Mouse (Mus musculus) gastrocnemius, adult 2 months (tissue): ENCODE results near the gene Syt2. TPM values are rescaled to one million over a fixed set of nuclear protein-coding genes. Genes with fewer than 3 reads are reported as not detected.

ENCODE experiments used
- DNase-seq: peaks from one replicate; pipeline ENCODE4 v3.0.0; 2022
- H3K27ac ChIP-seq: fragments of 200-600 bp; 2 replicates; pipeline ENCODE4 v1.8.1; 2022; ENCODE audit warnings: mild to moderate bottlenecking
- H3K4me3 ChIP-seq: fragments of 200-600 bp; 2 replicates; pipeline ENCODE4 v1.8.1; 2022; ENCODE audit warnings: mild to moderate bottlenecking, moderate library complexity
- CTCF ChIP-seq: fragments of 200-600 bp; IDR thresholded peaks from 2 replicates; pipeline ENCODE4 v1.8.1; 2022; ENCODE audit warnings: antibody characterized with exemption, mild to moderate bottlenecking, moderate library complexity
- intact Hi-C: fragments of 180-260 bp; cut with DNase I; formaldehyde crosslinking; loops from one replicate; pipeline ENCODE4 v1.15.1; 2025
- total RNA-seq, 2 experiments: library from RNA; stranded (reverse); gene quantifications; 2 replicates each; pipeline ENCODE4 v1.2.3; 2021

The Syt2 gene
- total RNA-seq, 2 experiments from 2014 or later, result not detected

DNA sequence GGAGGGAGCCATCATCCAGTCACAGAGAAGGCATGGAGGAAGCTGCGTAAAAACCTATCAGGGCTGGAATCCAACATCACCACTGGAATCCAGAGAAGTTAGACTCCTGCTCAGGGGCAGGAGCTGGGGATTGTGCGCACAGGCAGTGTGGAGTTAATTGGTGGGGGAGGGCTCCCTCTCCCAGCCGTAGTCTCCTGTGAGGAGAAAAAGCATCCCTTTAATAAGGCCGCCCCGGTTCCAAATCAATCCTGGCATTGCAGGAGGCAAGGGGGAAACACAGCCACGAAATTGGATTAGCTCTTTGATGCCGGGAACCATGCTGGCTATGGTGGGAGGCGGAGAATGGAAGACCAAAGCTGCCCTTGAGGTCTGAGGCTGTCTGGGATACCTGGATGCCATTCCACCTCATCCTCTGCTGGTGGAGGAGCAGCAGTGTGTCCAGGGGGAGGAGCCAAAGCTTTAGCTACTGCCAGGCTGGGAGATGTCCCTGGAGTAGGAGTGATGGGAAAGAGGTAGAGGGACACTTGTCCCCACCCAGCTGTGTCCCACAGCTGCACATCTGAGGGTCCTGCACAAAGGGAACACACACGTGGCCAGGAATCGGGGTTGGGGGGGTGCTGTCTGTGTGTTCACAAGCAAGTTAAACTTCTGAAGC is 7.3 kb downstream of the Syt2 start:
- no peak overlapping the region for H3K27ac ChIP-seq
- no peak overlapping the region for H3K4me3 ChIP-seq
- intact Hi-C loops, result no loop called here
- DNase-seq, result no peak
- no peak for TF ChIP-seq CTCF

DNA sequence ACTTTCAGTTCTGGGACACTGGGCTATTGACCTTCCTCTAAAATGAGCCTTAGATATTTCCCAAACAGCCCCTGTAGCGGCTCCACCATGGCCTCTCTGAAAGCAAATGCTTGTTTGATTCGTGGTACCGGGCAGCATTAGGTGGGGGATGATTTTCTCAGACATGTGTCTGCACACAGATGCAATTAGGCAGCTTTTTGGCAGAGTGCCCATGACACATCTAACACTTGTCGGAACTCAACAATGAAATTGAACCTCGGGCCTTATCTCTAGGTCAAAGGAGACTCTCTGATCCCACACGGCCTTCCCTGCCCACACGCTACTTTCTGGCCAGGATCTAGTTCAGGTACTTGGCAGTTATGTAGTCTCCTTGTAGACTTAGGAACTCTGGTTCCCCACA is 12.4 kb downstream of the Syt2 start:
- Histone ChIP-seq H3K27ac (no peak overlapping the region), H3K4me3 (no peak overlapping the region)
- TF ChIP-seq CTCF, result no peak
- intact Hi-C loops, result no loop called here
- no peak for DNase-seq

DNA sequence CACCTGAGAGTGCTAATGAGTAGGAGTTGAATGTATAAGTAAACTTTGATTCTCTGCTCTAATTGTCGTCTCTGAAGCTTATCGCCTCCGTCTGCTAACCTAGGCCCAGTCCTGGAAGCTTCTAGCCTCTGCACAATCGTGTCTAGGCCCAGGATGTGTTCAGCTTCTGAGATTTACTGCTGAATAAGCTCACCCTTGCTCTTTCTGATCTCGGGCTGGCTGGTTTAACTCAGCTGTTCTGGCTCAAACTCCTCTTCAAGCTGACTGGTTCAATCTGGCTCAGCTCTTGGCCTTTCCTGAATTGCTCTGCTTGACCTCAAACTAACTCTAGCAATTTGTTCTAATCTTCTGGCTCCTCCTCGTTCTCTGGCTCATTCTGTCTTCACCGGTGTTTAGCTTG is 13.7 kb downstream of the Syt2 start:
- no peak for TF ChIP-seq CTCF
- Histone ChIP-seq H3K27ac (no peak overlapping the region), H3K4me3 (no peak overlapping the region)
- intact Hi-C loops, result no loop called here
- no peak for DNase-seq

DNA sequence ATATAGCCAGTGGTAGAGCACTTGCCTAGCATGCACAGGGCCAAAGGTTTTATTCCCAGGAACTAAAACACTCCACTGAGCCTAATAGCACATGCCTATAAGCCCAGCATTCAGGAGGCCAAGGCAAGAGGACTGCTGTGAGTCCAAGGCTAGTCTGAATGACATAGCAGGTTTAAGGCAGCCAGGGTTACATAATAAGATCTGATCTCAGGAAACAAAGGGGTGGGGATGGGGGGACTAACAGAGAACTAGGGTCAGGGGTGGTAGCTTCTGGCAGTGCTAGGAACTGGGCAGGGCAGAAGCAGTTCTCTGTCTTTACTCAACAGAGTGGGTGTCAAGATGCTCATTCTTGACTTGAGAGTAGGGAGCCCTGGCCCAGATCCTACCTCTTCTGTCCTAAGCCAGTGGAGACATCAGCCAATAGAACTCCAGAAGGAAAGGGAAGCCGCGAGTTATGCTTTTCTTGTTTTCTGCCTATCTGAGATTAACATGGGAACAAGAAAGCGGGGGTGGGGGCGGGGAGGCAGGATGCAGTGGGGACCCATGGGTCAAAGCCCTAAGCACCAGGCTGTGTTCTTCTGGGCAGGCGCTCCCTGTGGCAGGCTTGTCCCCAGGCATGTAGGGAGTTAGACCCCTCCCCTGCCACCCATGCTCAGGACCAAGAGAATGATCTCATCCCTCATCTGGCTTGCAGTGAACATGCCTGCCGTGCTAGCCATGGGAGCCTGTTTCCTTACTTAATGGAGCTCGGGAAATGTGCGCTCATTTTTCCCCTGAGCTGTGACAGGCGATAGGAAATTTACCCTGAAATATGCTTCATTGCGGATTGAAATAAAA is 25.0 kb downstream of the Syt2 start:
- H3K4me3 ChIP-seq, result no peak overlapping the region
- H3K27ac ChIP-seq, result no peak overlapping the region
- no peak for DNase-seq
- no peak for TF ChIP-seq CTCF
- intact Hi-C loops, result no loop called here

DNA sequence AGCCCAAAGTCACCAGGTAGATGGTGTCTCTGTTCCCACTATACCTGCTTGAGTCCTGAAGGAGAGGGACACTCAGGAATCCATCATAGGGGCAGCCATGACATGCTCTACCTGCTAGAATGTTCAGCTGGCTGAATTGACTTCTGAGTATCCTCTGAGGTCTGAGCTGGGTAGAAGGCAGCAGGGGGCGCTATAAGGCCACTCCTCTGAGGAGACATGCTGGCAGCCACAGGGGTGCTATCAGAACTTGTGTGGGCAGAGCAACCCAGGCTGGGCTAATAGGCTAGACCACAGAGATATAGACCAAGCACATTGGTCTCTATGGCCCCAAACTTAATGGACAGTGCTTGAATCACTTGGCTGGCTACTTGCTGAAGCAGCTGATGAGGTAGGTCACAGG is 27.8 kb downstream of the Syt2 start:
- Histone ChIP-seq H3K27ac (no peak overlapping the region), H3K4me3 (no peak overlapping the region)
- intact Hi-C loops, result no loop called here
- peak; percentile 57 for DNase-seq
- TF ChIP-seq CTCF, result peak; percentile 52

DNA sequence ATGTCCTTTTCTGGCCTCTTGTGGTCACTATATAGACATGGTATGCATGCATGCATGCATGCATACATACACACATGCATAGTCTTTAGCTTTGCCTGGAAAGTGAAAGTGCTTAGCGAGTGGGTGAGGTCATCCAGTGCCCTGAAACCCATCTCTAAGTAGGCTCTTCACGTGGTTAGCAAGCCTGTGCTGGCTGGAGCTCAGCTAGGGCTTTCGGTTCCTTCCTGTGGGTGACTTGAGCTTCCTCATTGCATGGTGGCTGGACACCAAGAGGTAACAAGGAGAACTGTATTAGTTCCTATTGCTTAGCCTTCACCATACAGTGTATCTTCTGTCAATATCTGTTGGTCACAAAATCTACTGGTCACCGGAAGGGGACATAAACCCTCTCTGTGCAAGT is 33.0 kb downstream of the Syt2 start:
- no peak for DNase-seq
- TF ChIP-seq CTCF, result no peak
- H3K27ac ChIP-seq, result no peak overlapping the region
- no peak overlapping the region for H3K4me3 ChIP-seq
- intact Hi-C loops, result no loop called here

DNA sequence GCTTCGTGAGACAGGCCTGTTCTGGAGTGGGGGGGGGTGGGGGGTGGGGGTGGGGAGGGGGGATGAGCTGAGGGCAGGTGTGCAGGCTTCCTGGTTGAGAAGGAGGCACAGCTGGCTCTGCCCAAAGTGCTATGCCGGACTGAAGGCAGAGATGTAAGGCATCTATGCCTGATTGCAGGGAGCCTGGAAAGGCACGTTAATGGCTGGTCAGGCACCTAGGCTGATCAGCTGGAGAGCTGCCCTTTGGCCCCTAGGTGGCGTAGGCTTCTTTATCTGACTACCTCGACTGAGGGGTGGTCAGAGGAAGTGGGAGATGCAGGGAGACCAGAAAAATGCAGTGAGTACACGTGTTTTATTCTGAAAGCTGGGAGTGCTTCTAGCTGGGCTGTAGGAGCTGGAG is 34.1 kb downstream of the Syt2 start:
- Histone ChIP-seq H3K27ac (no peak overlapping the region), H3K4me3 (no peak overlapping the region)
- intact Hi-C loops, result no loop called here
- no peak for DNase-seq
- no peak for TF ChIP-seq CTCF

DNA sequence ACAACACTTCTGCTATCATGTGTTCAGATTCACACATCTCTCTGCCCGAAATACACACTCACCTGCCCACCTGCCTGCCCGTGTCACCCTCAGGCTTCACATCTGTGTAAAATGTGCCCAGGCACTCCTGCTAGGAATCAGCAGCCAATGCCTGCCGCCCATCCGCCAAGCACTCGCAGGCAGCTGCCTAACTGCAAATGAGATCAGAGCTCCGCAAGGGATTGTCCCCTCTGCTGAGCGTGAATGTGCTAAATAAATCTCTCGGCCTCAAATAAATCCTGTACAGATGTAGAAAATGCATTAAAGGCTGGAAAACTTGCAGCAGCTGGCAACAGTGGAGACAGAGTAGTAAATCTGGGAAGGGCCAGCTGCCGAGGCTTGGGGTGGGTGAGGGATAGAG is 36.0 kb downstream of the Syt2 start:
- TF ChIP-seq CTCF, result no peak
- DNase-seq, result no peak
- intact Hi-C loops, result no loop called here
- Histone ChIP-seq H3K4me3 (no peak overlapping the region), H3K27ac (no peak overlapping the region)

DNA sequence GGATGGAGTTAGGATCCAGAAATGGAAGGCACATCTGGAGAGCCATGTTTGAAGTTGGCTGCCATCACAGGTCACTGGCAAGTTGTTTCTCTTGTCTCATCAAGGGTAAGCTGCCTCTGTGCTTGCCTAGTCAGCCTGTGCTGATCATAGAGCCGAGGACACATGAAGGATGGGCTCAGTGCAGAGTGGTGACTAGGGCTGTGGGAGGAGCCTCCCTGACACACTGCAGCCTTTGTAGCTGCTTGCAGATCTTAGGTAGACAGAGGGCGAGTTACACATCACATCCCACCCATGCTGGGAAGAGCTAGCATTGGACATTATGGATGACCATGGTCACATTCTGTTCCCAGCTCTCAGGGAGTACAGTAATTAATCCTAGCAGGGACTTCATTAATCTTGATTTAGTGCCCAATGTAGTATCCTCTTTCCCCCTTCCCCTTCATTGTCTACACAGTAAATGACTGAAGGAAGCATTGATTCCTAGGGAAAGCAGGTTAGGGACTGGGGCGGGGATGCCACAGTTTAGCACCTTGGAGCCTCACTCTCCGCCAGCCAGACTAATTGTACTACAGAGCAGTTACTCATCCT is 40.5 kb downstream of the Syt2 start:
- intact Hi-C loops, result no loop called here
- no peak for DNase-seq
- H3K4me3 ChIP-seq, result no peak overlapping the region
- no peak for TF ChIP-seq CTCF
- H3K27ac ChIP-seq, result no peak overlapping the region

DNA sequence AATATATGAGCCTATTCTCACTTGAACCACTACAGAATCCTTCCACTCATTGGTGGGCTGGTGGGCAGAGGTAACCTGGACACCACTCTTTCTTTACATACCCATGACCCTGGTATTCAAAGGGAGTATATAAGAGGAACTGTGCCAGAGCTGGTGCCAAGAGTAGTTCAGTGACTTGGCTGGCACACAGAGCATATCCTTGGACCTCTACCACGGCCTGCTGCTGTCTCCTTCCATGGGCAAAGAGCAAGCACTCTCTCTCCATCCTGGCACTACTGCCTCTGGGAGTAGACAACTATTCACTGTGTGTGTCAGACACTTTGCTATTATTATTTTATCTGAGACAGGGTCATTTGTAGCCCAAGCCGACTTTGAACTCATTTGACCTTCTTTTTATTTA is 49.8 kb downstream of the Syt2 start:
- H3K27ac ChIP-seq, result no peak overlapping the region
- intact Hi-C loops, result no loop called here
- no peak overlapping the region for H3K4me3 ChIP-seq
- DNase-seq, result no peak
- no peak for TF ChIP-seq CTCF

DNA sequence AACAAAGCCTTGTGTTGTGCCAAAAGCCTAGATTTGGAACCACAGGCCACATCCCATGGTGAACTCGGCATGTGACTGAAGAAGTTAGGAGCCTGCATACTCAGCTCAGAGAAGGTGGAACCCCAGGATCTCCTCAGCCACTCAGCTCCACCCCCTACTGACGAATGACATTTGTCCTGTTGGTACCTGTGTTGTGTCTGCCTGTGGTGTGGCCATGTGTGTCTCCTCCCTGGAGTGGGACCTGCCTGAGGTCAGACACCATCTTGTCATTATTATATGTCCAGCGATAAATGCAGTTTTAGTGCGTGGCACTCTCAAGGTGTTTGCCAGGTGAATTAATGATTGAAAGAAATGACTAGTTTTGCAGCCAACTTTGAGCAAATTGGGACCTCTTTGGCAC is 50.6 kb downstream of the Syt2 start:
- Histone ChIP-seq H3K4me3 (no peak overlapping the region), H3K27ac (no peak overlapping the region)
- intact Hi-C loops, result no loop called here
- TF ChIP-seq CTCF, result no peak
- DNase-seq, result no peak

DNA sequence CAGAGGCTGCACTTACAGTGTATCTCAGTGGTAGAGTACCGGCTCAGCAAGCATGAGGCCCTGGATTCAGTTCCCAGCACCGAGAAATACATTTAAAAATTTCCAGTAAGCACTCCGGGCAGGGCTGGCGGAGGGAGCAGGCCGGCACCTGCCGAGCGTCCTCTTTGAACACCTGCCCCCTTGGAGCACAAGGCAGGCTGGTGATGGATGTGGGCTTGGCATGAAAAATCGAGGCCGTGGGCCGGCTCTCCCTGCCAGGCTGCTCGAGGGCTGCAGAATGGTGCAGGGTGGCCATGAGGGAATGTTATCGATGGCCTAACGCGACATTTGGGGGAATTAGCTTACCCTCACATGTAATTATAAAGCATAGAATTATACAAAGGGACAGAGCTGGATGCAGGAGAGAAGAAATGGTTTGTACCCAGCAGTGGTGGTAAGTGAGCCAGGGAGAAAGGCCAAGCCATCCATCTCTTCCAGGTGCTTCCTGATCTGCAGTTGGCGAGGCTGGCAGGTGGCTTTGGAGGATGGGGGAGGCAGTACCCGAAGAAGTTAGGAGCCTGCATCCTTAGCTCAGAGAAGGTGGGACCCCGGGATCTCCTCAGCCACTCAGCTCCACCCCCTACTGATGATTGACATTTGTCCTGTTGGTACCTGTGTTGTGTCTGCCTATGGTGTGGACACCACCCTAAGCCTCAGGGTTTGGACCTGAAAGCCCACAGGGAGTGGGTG is 51.2 kb downstream of the Syt2 start:
- no peak overlapping the region for H3K4me3 ChIP-seq
- intact Hi-C loops, result no loop called here
- TF ChIP-seq CTCF, result no peak
- no peak overlapping the region for H3K27ac ChIP-seq
- no peak for DNase-seq

DNA sequence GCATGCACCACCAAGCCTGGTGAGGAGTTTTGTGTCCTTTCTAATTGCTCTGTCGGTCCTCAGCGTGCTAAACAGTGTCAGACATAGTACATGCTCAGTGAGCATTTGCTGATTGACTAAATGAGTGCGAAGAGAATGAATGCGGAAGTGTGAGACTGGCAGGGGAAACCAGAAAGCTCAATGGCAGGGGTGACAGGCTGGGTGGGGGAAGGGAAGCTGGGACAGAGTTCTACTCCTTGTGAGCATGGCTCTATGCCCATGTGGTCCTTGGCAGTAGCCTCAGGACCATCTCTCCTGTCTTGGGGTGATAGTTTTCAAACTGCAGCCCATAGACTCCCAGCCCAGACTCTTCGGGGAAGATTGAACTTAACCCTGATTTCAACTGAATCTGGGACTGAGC is 52.0 kb downstream of the Syt2 start:
- Histone ChIP-seq H3K27ac (no peak overlapping the region), H3K4me3 (no peak overlapping the region)
- intact Hi-C loops, result no loop called here
- no peak for TF ChIP-seq CTCF
- DNase-seq, result no peak
